Mouse (Mus musculus) liver, postnatal 0 days (tissue): Measurements from ENCODE around the gene Aplp1.

Experiments
- CTCF ChIP-seq: sonication (generic); IDR thresholded peaks from 2 replicates; pipeline ENCODE4 v1.5.1; 2016; ENCODE audit warnings: antibody characterized with exemption, low read depth
- EP300 ChIP-seq: IDR thresholded peaks from 2 replicates; pipeline ENCODE4 v1.6.1; 2016; ENCODE audit warnings: antibody characterized with exemption, low read depth, mild to moderate bottlenecking

- no peak for TF ChIP-seq EP300
- TF ChIP-seq CTCF, result no peak
Measured at GRCm38 (mm10) chr7:30463568-30463967, 18.2 kb upstream of the Aplp1 start.
